Mouse (Mus musculus): ENCODE measurements around the gene Arhgap24.

- TF ChIP-seq POLR2A (IDR thresholded peaks at IDR 0.05; ENCODE audit: extremely low read depth, insufficient read depth, low read length) (no peak), CTCF (IDR thresholded peaks at IDR 0.05; ENCODE audit: low read depth, low read length) (no peak)
Observed at GRCm38 (mm10) chr5:102791273-102791672, 310.1 kb downstream of the Arhgap24 start.
